Comparison of ENCODE assay signal across 10 mouse cellular contexts in genomic region chr8:114390465-114391254, GRCm38 (mm10). TPM values are rescaled to one million over a fixed set of nuclear protein-coding genes. Genes with fewer than 3 reads are reported as not detected.
DNase-seq lines count a peak whose midpoint lies in the region; TF ChIP-seq lines count a peak whose summit lies in the region.
"Had no signal": no experiment of that assay in that cellular context is flagged by ENCODE, and none has a peak within 500 bp of the region (broad histone marks: within the 10 kb centered on the region; RNA-seq: fewer than 3 reads in every experiment).

No protein-coding gene starts in this region.

- H3K4me1 ChIP-seq in heart, embryonic 10.5 days: no peaks in the 10 kb centered on the region
- H3K4me1 ChIP-seq in bone marrow, adult 2 months (ENCODE audit: control insufficient read depth, insufficient read depth, low read length): no peaks in the 10 kb centered on the region

- TF ChIP-seq CTCF in bone marrow, adult 2 months (IDR thresholded peaks at IDR 0.05; ENCODE audit: control insufficient read depth, insufficient read depth, low read length): peak; percentile 39

- H3K36me3 ChIP-seq in heart, embryonic 10.5 days: no peaks in the 10 kb centered on the region

- no peak overlapping the region for H3K27ac ChIP-seq in heart, embryonic 10.5 days
- no peak overlapping the region for H3K27ac ChIP-seq in bone marrow, adult 2 months (ENCODE audit: control insufficient read depth, insufficient read depth, low read depth, low read length, poor library complexity)

- no peak for TF ChIP-seq POLR2A in bone marrow, adult 2 months (IDR thresholded peaks at IDR 0.05; ENCODE audit: borderline replicate concordance, control insufficient read depth, low read depth, low read length)

- no peaks in the 10 kb centered on the region for H3K9me3 ChIP-seq in heart, embryonic 10.5 days

- peak; percentile 44 for DNase-seq in heart, adult 11 months
- no peak for DNase-seq in heart, embryonic 10.5 days (ENCODE audit: low spot score)
- peak; percentile 12 for DNase-seq in lung, postnatal 36 days
- DNase-seq in lung, postnatal 10 days: no peak
- peak; percentile 49 for DNase-seq in retina, embryonic 14.5 days (ENCODE audit: low spot score)
- no peak for DNase-seq in gastrocnemius, adult 18-20 months (ENCODE audit: low spot score)
- no peak for DNase-seq in gastrocnemius, postnatal 4 days (ENCODE audit: low spot score in 2 of 2)

- WGBS in heart, embryonic 10.5 days: 85% methylated on average over 12 of the region's 13 CpGs
- 16% methylated on average over 12 of the region's 13 CpGs for WGBS in bone marrow, adult 2 months

- H3K4me3 ChIP-seq in heart, embryonic 10.5 days: no peak overlapping the region
- no peak overlapping the region for H3K4me3 ChIP-seq in bone marrow, adult 2 months (replicated peaks; ENCODE audit: control insufficient read depth, low read depth, low read length)

- H3K27me3 ChIP-seq in heart, embryonic 10.5 days (ENCODE audit: insufficient read depth, poor library complexity, severe bottlenecking): no peaks in the 10 kb centered on the region

RNA-seq across cellular contexts. Expression of gene Clec3a, which starts 27.2 kb away (rescaled TPM):
- polyA plus RNA-seq in heart, embryonic 10.5 days (2016; fragmentation: Nextera tagmentation; extraction: Ambion mirVana): not detected in 2 replicates
- not detected in 2 replicates for polyA plus RNA-seq in bone marrow, adult 2 months (2011; ENCODE audit: insufficient read depth, insufficient read length, low replicate concordance, missing spikeins)
- total RNA-seq in gastrocnemius, adult 18-20 months (2021): not detected
- under 1 TPM in 1 of 2 experiments, not detected in 1; 0.86 TPM for total RNA-seq in gastrocnemius, postnatal 4 days (2021)
- polyA plus RNA-seq: large intestine, adult 2 months; neural tube, embryonic 14.5 days had no signal

RNA-seq across cellular contexts. Expression of gene Wwox, which starts 48.8 kb away (rescaled TPM):
- 9.8 and 10.3 TPM in 2 replicates for polyA plus RNA-seq in heart, embryonic 10.5 days (2016; fragmentation: Nextera tagmentation; extraction: Ambion mirVana)
- polyA plus RNA-seq in bone marrow, adult 2 months (2011; ENCODE audit: insufficient read depth, insufficient read length, low replicate concordance, missing spikeins): 5.4 and 13.5 TPM in 2 replicates
- total RNA-seq in gastrocnemius, adult 18-20 months (2021): 1 to 10 TPM; 5.6 to 6.1 TPM
- 10 to 100 TPM; 10.9 to 11.5 TPM for total RNA-seq in gastrocnemius, postnatal 4 days (2021)

Comparison
In these comparisons a context has a peak if more than half of its experiments do, and no peak if none do; other contexts are left out.
1. DNase-seq: peak in heart, adult 11 months (single experiment), lung, postnatal 36 days (single experiment) and retina, embryonic 14.5 days (single experiment); none in heart, embryonic 10.5 days (single experiment), lung, postnatal 10 days (single experiment), gastrocnemius, adult 18-20 months (single experiment) and gastrocnemius, postnatal 4 days (0 of 2).